7 mouse cellular contexts compared by ENCODE assay signal in the genomic region with DNA sequence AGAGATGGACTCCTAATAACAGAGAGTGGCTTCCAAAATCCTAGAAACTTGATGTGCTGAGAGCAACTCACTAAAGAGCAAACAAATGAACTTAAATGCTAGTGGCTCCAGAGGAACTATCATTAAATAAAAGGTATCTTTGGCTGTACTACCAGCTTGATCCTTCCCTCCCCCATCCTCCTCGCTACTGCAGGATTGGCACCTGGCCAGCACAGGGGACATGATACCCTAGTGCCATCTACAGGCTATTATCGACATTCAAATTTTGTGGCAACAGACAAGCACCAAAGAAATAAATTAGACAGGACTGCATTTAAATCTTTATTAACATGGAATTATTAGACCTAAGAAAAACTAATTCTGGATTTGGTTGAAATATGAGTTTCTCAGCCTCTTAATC. TPM values are rescaled to one million over a fixed set of nuclear protein-coding genes. Genes with fewer than 3 reads are reported as not detected.
DNase-seq lines count a peak whose midpoint lies in the region; ATAC-seq and TF ChIP-seq lines count a peak whose summit lies in the region.

No protein-coding gene starts in this region.

- POLR2A ChIA-PET in Patski (lab: Charles Lee), result no interaction called here

- CTCF ChIA-PET in Patski (lab: Charles Lee), result no interaction called here

- ATAC-seq in Patski, result no peak
- peak; percentile 66; the same call in 1 of the 2 replicates for ATAC-seq in forebrain, embryonic 14.5 days
- ATAC-seq in midbrain, embryonic 13.5 days, result peak; percentile 80
- no peak for ATAC-seq in stomach, postnatal 0 days (ENCODE audit: low FRiP score, low TSS enrichment)

- WGBS in forebrain, embryonic 14.5 days, result 1% methylated on average over 2 of the region's 2 CpGs
- 7% methylated on average over 2 of the region's 2 CpGs for WGBS in hindbrain, embryonic 10.5 days
- WGBS in midbrain, embryonic 13.5 days, result 3% methylated on average over 2 of the region's 2 CpGs
- 0% methylated on average over 2 of the region's 2 CpGs for WGBS in stomach, postnatal 0 days

- peaks cover 15% of the 10 kb centered on the region for H3K4me1 ChIP-seq in forebrain, embryonic 14.5 days (ENCODE audit: control insufficient read depth, insufficient read depth, low read length)
- 0 out of 2 replicates have a peak, but pooled peaks cover 4% of the 10 kb centered on the region for H3K4me1 ChIP-seq in hindbrain, embryonic 10.5 days (replicated peaks)
- H3K4me1 ChIP-seq in midbrain, embryonic 13.5 days (replicated peaks), result peaks cover 51% of the 10 kb centered on the region
- no peaks in the 10 kb centered on the region for H3K4me1 ChIP-seq in stomach, postnatal 0 days (replicated peaks; ENCODE audit: control insufficient read depth, insufficient read depth)

- peak; percentile 47 for TF ChIP-seq CTCF in Patski (IDR thresholded peaks at IDR 0.05)
- peak; percentile 80 for TF ChIP-seq CTCF in stomach, postnatal 0 days (IDR thresholded peaks at IDR 0.05; ENCODE audit: low read depth)

- no peak overlapping the region for H3K27ac ChIP-seq in forebrain, embryonic 14.5 days (ENCODE audit: low read depth, low read length)
- no peak overlapping the region for H3K27ac ChIP-seq in hindbrain, embryonic 10.5 days
- H3K27ac ChIP-seq in midbrain, embryonic 13.5 days, result no peak overlapping the region
- H3K27ac ChIP-seq in stomach, postnatal 0 days (replicated peaks), result no peak overlapping the region

- TF ChIP-seq EP300 in stomach, postnatal 0 days (optimal IDR thresholded peaks at IDR 0.05), result no peak

- H3K9ac ChIP-seq in forebrain, embryonic 14.5 days (ENCODE audit: low read length), result no peak overlapping the region
- no peak overlapping the region for H3K9ac ChIP-seq in midbrain, embryonic 13.5 days (replicated peaks)
- no peak overlapping the region for H3K9ac ChIP-seq in stomach, postnatal 0 days (ENCODE audit: low read length)

- H3K27me3 ChIP-seq in Patski, result peaks cover 32% of the 10 kb centered on the region
- H3K27me3 ChIP-seq in forebrain, embryonic 14.5 days (replicated peaks; ENCODE audit: control insufficient read depth, insufficient read depth, low read length), result no peaks in the 10 kb centered on the region
- 0 out of 2 replicates have a peak, but pooled peaks cover 4% of the 10 kb centered on the region for H3K27me3 ChIP-seq in hindbrain, embryonic 10.5 days (ENCODE audit: insufficient read depth, poor library complexity, severe bottlenecking)
- H3K27me3 ChIP-seq in midbrain, embryonic 13.5 days, result no peaks in the 10 kb centered on the region
- no peaks in the 10 kb centered on the region for H3K27me3 ChIP-seq in stomach, postnatal 0 days (ENCODE audit: control insufficient read depth, insufficient read depth, low read length)

- peak overlapping the region; percentile 17 for H3K4me3 ChIP-seq in forebrain, embryonic 14.5 days (ENCODE audit: low read depth, low read length)
- no peak overlapping the region for H3K4me3 ChIP-seq in hindbrain, embryonic 10.5 days
- peak overlapping the region; percentile 14; the same call in 1 of the 2 replicates for H3K4me3 ChIP-seq in midbrain, embryonic 13.5 days (replicated peaks)
- no peak overlapping the region for H3K4me3 ChIP-seq in stomach, postnatal 0 days (ENCODE audit: low read depth, low read length)

- in situ Hi-C loops in Patski (cut with MboI; ENCODE audit: low pct_unique_long_range_greater_than_20kb), result loop anchor here (10.0 kb wide), 1 partner anchor 570 kb away; no protein-coding TSS in a partner anchor

- DNase-seq in Patski (ENCODE audit: low read depth, low spot score), result no peak
- peak; percentile 84 for DNase-seq in cerebellum, adult 11 months
- DNase-seq in forebrain, embryonic 14.5 days (ENCODE audit: low spot score), result peak; percentile 91
- peak; percentile 54 for DNase-seq in hindbrain, embryonic 10.5 days (ENCODE audit: low spot score)
- peak; percentile 74 to 82 for DNase-seq in left cerebral cortex, adult 18-20 months (ENCODE audit: low spot score in 2 of 2)
- DNase-seq in stomach, postnatal 0 days (ENCODE audit: low spot score), result peak; percentile 51

- H3K9me3 ChIP-seq in forebrain, embryonic 14.5 days (replicated peaks; ENCODE audit: control insufficient read depth, low read length), result no peaks in the 10 kb centered on the region
- H3K9me3 ChIP-seq in hindbrain, embryonic 10.5 days, result no peaks in the 10 kb centered on the region
- no peaks in the 10 kb centered on the region for H3K9me3 ChIP-seq in midbrain, embryonic 13.5 days
- no peaks in the 10 kb centered on the region for H3K9me3 ChIP-seq in stomach, postnatal 0 days (ENCODE audit: control insufficient read depth, low read length)

- H3K36me3 ChIP-seq in forebrain, embryonic 14.5 days (ENCODE audit: control insufficient read depth, insufficient read depth, low read length), result peaks cover 9% of the 10 kb centered on the region; the same call in 1 of the 2 replicates
- H3K36me3 ChIP-seq in hindbrain, embryonic 10.5 days, result no peaks in the 10 kb centered on the region
- H3K36me3 ChIP-seq in midbrain, embryonic 13.5 days, result no peaks in the 10 kb centered on the region
- no peaks in the 10 kb centered on the region for H3K36me3 ChIP-seq in stomach, postnatal 0 days (ENCODE audit: control insufficient read depth, insufficient read depth, low read length)

- peak overlapping the region; percentile 43 for H3K4me2 ChIP-seq in forebrain, embryonic 14.5 days (ENCODE audit: low read length)
- peak overlapping the region; percentile 39 for H3K4me2 ChIP-seq in midbrain, embryonic 13.5 days (replicated peaks)
- H3K4me2 ChIP-seq in stomach, postnatal 0 days (replicated peaks; ENCODE audit: low read depth), result no peak overlapping the region

RNA-seq across cellular contexts. Expression of a gene that starts 6.0 kb away (rescaled TPM):
- polyA plus RNA-seq in Patski (2021), result not detected
- polyA plus RNA-seq in forebrain, embryonic 14.5 days (2014; fragmentation: Nextera tagmentation; extraction: Ambion mirVana), result 52.3 and 63.9 TPM in 2 replicates
- 17.0 and 39.2 TPM in 2 replicates for polyA plus RNA-seq in hindbrain, embryonic 10.5 days (2016; fragmentation: Nextera tagmentation; extraction: Ambion mirVana)
- total RNA-seq in left cerebral cortex, adult 18-20 months (2021), result 100 to 1,000 TPM; 165 to 170 TPM
- 105 and 122 TPM in 2 replicates for polyA plus RNA-seq in midbrain, embryonic 13.5 days (2015; fragmentation: Nextera tagmentation; extraction: Ambion mirVana)
- 4.0 and 5.0 TPM in 2 replicates for polyA plus RNA-seq in stomach, postnatal 0 days (2015; fragmentation: Nextera tagmentation; extraction: Ambion mirVana)

Comparison
In these comparisons a context has a peak if more than half of its experiments do, and no peak if none do; other contexts are left out.
1. ATAC-seq: peak in forebrain, embryonic 14.5 days (single experiment) and midbrain, embryonic 13.5 days (single experiment); none in Patski (single experiment) and stomach, postnatal 0 days (single experiment).
2. H3K4me3 ChIP-seq: peak in forebrain, embryonic 14.5 days (single experiment) and midbrain, embryonic 13.5 days (single experiment); none in hindbrain, embryonic 10.5 days (single experiment) and stomach, postnatal 0 days (single experiment).